Mouse (Mus musculus) spleen, adult 2 months (tissue): Measurements from ENCODE around the gene Lrrc8d.

Experiments
- CTCF ChIP-seq: fragments of 200-500 bp; IDR thresholded peaks from 2 replicates; pipeline ENCODE4 v1.5.1; 2011; ENCODE audit warnings: mild to moderate bottlenecking, inconsistent platforms; ENCODE audit not compliant: insufficient read depth, insufficient read length, insufficient replicate concordance; ENCODE audit errors: extremely low read depth
- POLR2A ChIP-seq: fragments of 200-500 bp; IDR thresholded peaks from 2 replicates; pipeline ENCODE4 v1.6.1; 2011; ENCODE audit warnings: low read depth, low read length, inconsistent platforms

- no peak for TF ChIP-seq POLR2A
- no peak for TF ChIP-seq CTCF
Measured at GRCm38 (mm10) chr5:105722807-105723206, 23.0 kb downstream of the Lrrc8d start.
